Mouse (Mus musculus) heart, adult 2 months (tissue): Measurements from ENCODE around the gene 5730596B20Rik.

Experiments
- CTCF ChIP-seq: fragments of 200-600 bp; IDR thresholded peaks from 2 replicates; pipeline ENCODE4 v1.8.1; 2022; ENCODE audit warnings: antibody characterized with exemption, mild to moderate bottlenecking, moderate library complexity
- POLR2A ChIP-seq: fragments of 200-500 bp; IDR thresholded peaks from 2 replicates; pipeline ENCODE4 v1.6.1; 2011; ENCODE audit warnings: mild to moderate bottlenecking, low read depth, low read length, control low read depth; ENCODE audit not compliant: insufficient read depth

DNA sequence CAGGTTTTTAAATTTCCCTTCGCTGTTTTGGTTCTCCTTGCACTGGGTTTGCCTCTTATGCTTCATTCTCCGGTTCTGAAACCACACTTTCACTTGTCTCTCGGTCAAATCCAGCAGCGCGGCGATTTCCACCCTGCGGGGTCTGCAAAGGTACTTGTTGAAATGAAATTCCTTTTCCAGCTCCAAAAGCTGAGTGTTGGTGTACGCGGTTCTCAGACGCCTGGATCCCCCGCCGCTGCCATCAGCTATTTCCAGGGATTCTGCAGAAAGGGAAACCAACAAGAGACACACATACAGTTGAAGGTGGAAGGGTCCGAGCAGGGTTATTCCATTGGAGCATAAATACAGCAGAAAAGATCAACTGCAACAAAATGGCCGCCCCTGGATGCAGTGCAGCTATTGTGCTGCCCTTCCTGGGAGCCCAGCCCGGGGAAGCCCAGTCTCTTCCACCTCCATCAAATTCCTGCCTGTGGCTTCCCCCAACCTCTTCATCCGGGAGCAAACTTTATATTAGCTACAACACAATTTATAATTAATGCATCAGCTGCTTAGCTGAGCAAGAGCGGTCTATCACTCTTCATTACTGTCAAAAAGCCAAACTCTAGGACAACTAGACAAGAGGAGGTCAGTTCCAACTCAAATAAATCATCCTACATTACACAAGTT lies 13.8 kb upstream of the 5730596B20Rik start:
- TF ChIP-seq CTCF (no peak), POLR2A (no peak)
